Mouse (Mus musculus) ovary, postnatal 36 days (tissue): Measurements from ENCODE around the gene Ank3.

ENCODE experiments used
- DNase-seq: peaks from one replicate; pipeline ENCODE4 v3.0.0; 2022; ENCODE audit warnings: low spot score, mixed read lengths

The Ank3 gene

DNA sequence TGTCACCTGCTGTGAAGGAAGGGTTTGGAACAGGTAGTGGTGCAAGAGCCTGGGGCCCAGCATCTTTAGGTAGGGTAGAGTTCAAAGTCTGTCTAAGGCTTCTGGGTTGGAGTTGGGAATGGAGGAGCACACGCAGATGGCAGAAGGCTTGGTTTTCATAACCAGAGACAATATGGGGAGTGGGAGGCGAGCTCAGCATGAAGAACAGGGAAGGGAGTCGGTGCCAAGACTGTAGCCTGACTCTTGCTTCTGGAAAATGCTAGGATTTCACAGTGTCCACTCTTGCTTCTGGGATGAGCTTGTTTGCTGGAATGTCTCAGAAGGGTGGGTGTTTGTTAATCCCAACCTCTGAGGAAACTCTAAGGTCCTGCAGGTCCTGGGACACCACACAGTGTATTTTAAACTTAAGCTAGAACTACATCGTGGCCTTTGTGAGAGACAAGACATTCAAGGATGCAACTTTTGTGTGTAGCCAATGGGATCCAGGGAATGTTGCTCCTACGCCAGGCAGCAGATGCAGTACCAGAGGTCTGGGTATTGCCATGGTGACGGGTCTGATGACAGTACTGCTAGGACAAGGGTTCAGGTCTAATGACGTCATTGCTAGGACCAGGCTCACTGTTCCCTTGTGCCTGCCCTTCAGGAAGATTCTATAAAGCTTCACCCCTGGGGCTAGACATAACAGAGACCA lies 222.3 kb downstream of the Ank3 start:
- no peak for DNase-seq

DNA sequence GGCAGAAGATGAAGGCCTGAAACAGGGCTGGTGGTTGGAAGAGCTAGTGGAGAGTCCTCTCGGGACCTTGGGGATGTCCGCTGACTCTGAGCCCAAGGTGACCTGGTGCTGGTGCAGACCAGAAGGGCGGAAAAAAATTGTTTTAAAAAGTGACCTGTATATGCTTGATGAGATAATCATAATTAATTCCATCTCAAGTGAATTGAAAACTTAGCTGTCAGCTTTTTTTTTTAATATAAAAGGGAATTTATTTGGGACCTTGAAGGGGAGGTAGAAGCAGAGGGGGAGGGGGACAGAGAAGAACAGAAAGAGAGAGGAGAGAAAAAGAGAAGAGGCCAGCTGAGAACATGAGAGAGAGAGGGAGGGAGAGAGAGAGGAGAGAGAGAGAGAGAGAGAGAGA lies 229.2 kb downstream of the Ank3 start:
- no peak for DNase-seq

DNA sequence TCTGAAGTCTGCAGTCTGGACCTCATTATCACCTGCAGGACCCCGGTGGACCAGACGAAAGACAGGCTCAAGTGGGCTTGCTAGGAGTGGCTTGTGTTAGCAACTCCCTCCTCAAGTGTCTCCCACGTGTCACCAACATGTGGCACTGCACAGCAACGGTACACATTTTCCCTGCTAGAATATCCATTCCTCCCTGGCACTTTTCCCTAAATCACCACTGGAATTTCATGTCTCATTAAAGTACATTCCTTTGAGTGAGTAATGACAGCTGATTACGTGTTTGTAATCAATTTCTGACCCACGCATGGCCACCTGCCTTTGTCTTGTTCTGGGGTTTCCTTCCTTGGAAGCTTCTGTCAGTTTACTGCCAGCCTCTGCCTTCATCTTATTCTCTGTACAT lies 230.2 kb downstream of the Ank3 start:
- DNase-seq, result no peak

DNA sequence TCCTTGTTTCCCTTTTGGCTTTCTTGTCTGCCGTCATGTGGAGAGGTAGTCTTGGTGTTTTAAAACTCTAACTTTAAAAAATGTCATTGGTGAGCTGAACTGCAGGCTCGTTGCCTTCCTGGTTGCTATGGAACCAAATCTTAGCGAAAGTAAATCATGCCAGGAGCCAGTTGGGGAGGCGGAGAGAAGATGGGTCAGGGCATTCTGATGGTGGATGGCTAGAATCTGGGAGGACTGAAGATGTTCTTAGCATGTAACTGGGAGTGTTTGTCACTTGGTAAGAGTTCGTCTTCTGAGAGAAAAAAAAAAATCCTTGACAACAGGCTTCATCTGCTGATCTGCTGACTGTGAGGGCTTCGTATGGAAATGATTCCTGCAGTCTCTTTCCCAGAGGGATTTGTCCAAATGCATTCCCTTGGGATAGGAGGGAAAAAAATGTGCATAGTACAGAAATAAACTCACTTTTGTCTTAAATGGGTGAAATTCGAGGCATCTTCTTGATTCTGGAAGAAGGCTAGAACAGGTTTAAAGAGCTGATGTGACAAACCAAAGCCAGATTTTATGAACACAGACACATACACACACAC lies 232.3 kb downstream of the Ank3 start:
- no peak for DNase-seq

DNA sequence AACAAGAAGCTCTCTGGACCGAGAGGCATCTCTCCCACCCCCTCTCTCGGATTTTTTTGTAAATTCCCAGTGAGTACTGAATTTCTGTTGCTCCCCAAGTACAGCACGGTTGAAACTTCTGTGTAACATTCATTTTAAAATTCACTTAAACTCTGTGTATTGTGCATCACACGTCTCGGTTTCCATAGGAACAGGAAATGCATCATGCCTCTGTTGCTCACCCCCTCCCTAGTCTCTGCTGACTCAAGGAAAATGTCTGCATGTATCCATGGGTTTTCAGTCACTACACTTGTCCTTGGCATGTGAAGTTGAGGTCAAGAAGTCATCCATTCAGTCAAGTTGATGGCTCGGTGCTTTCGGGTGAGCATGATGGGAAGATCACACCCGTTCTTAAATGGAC lies 234.3 kb downstream of the Ank3 start:
- DNase-seq, result no peak

DNA sequence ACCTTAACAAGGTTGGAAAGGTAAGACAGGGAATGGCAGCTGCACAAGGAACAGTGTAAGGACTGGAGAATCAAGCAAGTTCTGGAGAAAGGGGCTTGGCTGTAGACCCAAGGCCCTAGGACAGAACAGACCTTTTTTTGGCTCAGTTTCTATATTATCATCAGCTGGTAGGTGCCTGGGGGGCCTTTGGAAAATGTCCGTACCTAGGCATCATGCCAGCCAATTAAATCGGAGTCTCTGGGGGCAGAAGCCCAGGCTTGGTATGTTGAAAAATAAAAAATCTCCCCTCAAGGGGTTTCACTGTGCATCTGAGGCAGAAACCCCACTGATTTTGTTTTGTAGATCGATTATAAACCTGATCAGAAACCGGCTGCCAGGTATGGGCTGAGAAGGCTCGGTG lies 236.3 kb downstream of the Ank3 start:
- no peak for DNase-seq

DNA sequence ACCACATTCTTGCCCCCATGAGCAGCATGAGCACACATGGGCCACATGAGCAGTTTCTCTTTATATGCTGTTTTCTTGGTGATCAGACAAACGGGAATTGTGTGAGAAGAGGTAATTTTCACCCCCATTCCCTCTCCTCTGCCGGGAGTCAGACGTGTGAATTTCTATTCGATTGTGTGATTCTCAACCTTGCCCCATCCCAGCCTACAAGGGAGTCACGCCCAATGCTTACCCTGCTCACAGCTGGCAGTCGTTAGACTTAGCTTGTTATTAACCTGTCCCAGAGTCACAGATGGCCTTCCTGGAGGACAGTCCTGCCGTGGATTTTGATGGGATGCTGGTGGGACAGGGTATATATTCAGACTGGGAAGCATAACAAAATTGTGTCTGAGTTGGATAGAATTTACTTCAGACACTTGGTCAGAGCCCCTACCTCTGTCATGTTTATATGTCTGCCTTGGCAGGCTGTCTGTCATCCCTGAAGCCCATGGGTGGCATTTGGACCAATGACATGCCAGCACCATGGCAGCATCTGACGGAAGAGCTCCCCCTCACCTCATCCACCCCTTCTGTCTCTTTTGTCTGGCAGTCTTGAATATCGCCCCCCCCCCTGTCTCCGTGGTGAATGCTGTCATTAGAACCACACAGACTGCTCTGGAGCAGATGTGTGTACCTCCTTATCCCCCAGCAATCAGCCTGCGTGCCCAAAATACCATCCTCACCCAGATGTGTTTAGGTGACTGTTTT lies 237.5 kb downstream of the Ank3 start:
- DNase-seq, result no peak

DNA sequence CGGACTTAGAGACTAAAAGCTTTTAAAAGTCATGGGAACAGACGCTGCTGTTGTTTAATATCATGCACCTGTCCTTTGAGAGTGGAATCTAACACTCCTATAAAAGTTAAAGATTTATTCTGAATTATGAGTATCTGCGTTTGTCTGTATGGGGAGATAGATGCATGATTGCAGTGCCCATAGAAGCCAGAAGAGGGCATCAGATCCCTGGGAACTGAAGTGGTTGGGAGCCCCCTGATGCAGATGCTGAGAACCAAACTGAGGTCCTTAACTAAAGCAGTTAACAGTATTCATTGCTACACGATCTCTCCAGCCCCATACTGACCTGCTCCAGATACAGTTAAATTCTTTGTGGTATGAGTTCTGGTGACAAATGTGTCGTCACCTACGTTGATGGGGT lies 240.6 kb downstream of the Ank3 start:
- DNase-seq, result no peak

DNA sequence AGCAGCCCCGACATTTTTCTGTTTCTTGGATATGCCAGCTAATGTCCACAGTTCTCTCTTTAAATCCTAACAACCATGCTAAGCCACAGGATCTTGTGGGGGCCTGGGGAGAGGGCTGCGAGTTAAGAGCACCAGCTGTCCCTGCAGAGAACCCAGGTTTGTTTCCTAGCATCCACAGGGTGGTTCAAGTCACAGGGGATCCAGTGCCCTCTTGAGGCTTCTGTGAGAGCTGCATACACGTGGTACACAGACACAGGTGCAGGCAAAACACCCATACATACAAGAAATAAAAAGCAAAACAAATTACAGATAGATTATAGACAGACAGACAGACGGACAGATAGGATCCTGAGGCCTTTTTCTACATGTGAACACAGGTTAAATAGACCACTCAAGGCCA lies 242.0 kb downstream of the Ank3 start:
- no peak for DNase-seq

DNA sequence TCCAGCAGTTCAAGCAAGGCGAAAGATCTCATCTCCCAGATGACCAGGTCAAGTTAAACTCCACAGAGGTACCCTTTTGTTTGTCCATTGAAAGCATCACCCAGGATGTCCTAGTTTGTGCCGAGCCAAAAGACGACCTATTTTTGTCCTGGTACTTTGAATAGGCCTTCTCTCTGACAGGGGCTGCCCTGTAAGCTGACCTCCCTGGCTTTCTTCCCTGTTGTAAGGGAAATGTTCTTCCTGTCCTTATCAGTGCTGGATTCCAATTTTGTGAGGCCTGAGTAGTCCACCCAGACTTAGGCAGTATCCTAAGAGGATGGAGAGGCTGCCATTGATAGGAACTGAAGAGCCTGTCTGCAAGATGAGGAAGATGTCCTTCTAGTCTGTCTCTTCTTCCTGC lies 244.9 kb downstream of the Ank3 start:
- DNase-seq, result no peak

DNA sequence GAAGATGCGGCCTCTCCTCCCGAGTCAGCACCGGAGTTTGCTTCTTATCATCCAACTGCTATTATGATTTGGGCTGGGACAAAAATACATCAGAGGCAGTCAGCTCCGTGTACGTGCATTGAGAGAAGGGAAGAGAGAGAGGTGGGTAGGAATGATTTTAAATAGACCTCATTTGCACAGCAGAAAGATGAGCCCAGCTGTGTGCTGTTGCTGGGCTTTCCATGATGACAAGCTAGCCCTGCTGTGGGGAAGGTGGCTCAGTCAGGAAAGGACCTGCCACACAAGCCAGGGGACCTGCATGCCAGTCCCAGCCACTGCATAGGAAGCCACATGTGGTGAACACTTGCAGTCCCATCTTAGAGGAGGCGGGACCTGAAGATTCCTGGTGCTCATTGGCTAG lies 245.4 kb downstream of the Ank3 start:
- no peak for DNase-seq

DNA sequence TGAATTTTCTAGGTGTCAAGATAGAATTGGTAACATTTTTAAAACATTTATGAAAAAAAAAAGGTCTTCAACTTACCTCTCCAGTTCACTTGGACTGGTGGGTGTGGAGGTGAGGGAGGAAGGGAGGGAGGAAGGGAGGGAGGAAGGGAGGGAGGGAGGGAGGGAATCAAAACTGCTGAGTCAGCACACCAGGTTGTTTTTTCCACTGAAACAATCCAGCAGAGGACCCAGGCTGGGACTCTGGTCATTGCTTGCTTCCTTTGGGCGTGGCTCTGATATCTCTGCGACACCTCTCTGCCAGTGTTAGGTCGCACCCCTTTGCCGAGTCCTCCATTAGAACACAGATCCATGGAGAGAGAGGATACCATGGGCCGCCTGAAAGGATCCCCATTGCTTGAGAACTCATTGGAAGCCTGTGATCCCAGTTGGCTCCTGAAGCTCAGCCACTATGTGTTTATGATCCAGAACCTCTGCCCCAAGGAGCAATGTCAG lies 246.8 kb downstream of the Ank3 start:
- DNase-seq, result no peak

DNA sequence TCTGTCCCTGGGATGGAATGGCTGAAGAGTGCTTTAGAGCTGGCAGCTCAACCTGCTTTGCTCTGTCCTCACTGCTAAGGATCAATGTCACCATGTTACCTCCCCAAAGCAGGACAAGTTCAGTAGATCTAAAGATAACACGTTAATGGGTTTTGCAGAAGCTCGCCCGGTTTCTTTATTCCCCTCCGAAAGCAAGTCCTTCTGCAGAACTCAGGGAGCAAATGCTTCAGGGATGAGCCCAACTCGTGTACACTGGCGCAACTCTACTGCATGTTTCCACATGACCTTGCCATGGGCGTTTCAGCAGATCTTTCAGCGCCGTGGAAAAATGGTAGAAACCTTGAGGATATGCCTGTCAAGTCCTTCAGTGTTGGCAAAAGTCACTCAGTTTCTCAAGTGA lies 247.4 kb downstream of the Ank3 start:
- DNase-seq, result no peak

DNA sequence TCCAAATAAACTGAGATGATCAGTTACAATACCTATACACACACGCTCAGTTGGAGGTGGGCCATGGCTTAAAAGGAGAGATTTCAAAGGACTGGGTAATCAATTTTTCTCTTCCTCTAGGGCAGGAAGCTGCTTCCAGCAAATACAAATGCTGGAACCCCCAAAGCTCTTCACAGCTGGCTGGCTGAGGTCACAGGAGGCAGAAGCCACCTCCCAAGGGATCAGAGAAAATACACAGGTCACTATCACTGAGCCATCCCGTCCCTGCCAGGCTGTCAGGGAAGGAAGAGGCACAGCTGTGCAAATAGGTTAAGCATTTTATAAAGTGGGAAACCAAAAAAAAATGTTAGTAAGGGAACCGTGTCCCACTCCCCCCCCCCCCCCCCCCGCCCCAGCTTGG lies 251.5 kb downstream of the Ank3 start:
- DNase-seq, result no peak

DNA sequence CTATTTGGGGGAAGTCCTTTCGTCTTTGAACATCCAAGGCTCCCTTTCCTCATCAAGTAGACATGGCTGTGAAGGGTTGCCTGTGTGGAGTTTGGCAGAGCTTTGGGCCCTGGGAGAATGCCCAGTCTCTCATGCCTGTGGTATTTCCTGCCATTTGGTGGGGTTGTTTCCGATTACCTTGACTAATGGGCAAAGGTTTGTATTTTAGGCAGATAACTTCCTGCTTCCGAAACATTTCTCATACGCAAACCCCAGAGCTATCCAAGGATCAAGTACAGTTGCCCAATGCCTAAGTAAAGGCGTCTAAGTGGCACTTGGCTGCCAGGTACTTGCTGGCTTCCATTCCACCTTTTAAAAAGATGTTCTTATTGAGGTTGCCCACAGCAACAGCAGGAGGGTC lies 254.1 kb downstream of the Ank3 start:
- peak; percentile 27 for DNase-seq

DNA sequence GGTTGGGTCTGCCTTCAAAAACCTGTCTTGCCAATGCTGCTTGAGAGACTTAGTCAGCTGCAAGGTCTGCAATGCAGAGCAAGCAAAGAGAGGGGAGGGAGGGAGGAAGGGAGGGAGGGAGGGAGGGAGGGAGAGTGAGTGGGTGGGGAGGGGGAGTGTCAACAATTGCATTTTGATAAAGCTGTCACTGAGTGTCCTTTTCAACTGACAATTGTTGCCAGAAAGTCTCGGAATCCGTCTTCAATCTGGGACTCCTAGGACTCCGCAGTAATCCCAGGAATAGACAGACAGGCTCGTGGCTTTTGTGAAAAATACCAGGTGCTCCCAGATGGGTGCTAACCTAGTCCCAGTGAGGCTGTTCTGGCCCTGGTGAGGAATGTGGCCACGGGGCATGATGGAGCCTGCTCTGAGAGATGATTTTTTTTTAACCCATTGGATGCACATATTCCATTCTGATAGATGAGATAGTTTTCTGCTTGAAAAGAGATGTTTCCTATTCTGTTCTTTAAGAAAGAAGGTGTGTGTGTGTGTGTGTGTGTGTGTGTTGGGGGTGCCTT lies 254.6 kb downstream of the Ank3 start:
- no peak for DNase-seq

DNA sequence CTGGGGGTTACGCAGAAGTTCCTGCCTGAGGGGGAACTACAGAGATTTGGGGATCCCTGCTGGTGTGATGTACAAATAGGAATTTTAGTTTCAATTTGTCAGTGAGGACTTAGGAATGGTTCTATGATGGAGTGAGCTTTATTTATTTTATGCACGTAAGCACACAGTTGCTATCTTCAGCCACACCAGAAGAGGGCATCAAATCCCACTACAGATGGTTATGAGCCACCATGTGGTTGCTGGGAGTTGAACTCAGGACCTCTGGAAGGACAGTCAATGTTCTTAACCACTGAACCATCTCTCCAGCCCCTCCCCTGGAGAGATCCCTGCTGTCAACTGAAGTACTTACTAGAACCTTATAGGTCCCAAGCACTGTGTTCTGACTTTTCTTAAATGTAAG lies 255.6 kb downstream of the Ank3 start:
- DNase-seq, result no peak

DNA sequence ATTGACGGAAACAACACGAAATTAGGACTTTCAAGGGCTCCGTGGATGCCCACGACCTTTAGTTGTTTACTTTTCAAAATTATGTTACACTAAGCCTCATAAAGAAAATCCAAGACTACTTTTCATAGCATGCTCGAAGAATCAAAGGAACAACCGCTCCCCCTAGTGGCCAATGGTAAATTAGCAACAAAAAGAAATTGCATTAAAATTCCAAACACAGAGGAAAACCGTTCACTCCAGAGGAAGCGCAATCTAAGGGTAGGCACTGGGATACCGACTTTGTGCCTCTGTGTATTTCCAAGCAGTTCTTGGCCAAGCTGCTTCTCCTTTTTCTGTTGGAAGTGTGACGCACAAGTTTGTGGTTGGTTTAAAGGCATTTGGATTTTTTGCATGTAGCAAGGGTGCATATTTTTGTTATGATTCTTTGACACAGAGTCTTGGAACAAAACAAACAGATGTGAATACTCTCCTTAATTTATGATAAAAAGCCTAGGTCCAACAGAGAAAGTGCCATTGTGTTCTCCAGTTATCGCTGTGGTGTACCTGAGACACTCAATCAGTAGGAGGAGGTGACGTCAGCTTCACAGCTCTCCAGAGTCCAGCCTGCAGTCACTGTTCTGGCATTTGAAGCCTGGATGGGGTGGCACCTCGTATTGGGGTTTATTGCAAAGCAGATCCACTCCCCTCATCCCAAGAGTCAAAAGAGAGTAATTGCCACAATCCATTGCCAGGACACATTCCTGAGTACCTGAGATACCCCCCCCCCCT lies 256.5 kb downstream of the Ank3 start:
- DNase-seq, result no peak

DNA sequence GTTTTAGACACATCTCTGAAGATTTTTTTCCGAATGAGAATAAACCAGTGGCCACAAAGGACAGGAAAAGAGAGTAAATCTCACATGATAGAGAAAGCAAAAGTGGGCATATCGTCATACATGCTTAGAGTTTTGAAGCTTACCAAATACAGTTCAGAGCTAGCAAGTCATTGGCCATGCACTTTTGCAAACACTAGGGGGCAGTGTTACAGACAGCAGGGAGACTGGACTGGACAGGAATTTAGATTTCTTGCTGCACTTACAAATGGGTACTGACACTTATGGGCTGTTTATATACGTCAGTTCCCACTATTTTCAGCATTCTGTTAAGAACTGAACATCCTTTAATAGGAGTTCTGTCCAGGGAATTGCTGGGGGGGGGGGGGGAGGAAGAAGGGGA lies 257.7 kb downstream of the Ank3 start:
- peak; percentile 30 for DNase-seq

DNA sequence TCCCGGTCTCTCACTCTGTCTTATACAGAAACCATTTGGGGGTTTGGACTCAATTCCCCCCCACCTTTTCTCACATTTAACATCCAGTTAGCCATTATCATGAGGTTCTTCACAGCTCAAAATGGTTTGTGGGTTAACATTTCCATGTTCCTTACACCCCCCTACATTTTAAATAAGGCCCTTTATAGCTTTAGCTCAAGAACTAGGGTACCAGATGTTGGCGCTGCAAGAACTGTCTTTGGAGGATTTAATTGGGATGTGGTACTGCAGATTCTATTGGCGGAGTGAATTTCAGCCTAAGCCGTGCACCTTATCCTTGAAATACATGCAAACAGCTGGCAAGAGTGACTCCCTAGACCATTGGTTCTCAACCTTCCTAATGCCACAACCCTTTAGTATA lies 261.2 kb downstream of the Ank3 start:
- DNase-seq, result no peak

DNA sequence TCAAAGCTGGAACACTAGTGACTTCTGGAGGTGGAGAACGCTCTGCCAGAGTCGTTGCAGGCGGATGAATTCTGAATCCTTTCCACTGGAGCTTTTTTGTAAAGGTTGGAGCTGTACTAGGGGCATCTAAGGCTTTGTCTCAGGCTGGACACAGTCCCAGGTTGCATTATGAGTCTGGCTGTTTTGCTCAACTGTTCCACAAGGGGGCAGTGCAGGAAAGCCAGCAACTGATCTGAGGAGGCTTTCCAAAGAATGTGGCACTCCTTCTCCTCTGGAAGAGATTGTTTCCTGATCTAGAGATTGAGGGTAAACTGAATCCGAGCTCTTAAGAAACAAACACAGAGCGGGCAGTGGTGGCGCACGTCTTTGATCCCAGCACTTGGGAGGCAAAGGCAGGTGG lies 263.8 kb downstream of the Ank3 start:
- peak; percentile 64 for DNase-seq

DNA sequence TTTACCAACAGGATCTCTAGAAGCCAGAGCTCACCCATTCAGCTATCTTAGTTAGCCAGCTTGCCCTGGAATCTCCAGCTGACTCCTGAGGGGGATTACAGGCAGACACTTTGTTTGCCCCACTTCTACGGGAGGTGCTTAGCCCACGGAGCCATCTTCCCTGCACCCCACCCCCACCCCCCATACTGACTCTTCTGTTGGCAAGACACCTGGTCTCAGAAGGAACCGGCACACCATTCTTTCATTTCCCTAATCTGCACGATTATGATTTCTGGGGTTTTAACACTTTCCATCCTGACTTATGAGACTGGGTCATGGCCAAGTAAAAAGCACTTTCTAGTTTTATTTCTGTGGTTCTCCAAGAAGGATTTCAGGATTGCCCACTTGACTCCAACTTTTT lies 268.9 kb downstream of the Ank3 start:
- DNase-seq, result no peak
